Mouse (Mus musculus) stomach, embryonic 16.5 days (tissue): Measurements from ENCODE around the gene Olfr585. TPM values are rescaled to one million over a fixed set of nuclear protein-coding genes. Genes with fewer than 3 reads are reported as not detected.

ENCODE experiments used
- ATAC-seq: fragments of 200-750 bp; cut with Nextera tagmentation; 2 replicates; pipeline ENCODE4 v1.8.0; 2017; ENCODE audit warnings: moderate number of reproducible peaks, moderate TSS enrichment; ENCODE audit not compliant: insufficient read depth, low FRiP score
- H3K27ac ChIP-seq: fragments of 300-500 bp; sonication (generic); 2 replicates; pipeline ENCODE4 v1.5.1; 2014; ENCODE audit warnings: low read length
- H3K27me3 ChIP-seq: fragments of 300-500 bp; sonication (generic); 2 replicates; pipeline ENCODE4 v1.6.1; 2014; ENCODE audit warnings: low read length, control low read depth, mixed read lengths; ENCODE audit not compliant: control insufficient read depth, insufficient read depth
- H3K36me3 ChIP-seq: fragments of 300-500 bp; sonication (generic); 2 replicates; pipeline ENCODE4 v1.6.1; 2014; ENCODE audit warnings: low read length; ENCODE audit not compliant: control insufficient read depth, insufficient read depth
- H3K4me1 ChIP-seq: fragments of 300-500 bp; sonication (generic); 2 replicates; pipeline ENCODE4 v1.6.1; 2014; ENCODE audit warnings: low read length, control low read depth, mixed read lengths; ENCODE audit not compliant: control insufficient read depth, insufficient read depth
- H3K4me2 ChIP-seq: fragments of 300-500 bp; sonication (generic); 2 replicates; pipeline ENCODE4 v1.6.1; 2014; ENCODE audit warnings: low read depth, low read length, mixed read lengths
- H3K4me3 ChIP-seq: fragments of 300-500 bp; sonication (generic); replicated peaks from 2 replicates; pipeline ENCODE4 v1.5.1; 2014; ENCODE audit warnings: mild to moderate bottlenecking, low read length
- H3K9ac ChIP-seq: fragments of 300-500 bp; sonication (generic); 2 replicates; pipeline ENCODE4 v1.6.1; 2014; ENCODE audit warnings: low read length
- H3K9me3 ChIP-seq: fragments of 300-500 bp; sonication (generic); replicated peaks from 2 replicates; pipeline ENCODE4 v1.6.1; 2016; ENCODE audit warnings: low read length, control low read depth; ENCODE audit not compliant: control insufficient read depth
- WGBS: fragments of 180-500 bp; shearing (Covaris S2); extraction: QIAGEN DNeasy Blood & Tissue Kit; methylation state at CpG from one replicate; pipeline ENCODE4 v1.1.7; 2014; 5-methylcytosine and 5-hydroxymethylcytosine counted together
- polyA plus RNA-seq: library from polyadenylated mRNA; unstranded; fragments of >200 nt; fragmentation: Nextera tagmentation; extraction: Ambion mirVana; gene quantifications from 2 replicates; pipeline ENCODE4 v1.2.1, GENCODE M21; 2015

Gene Olfr585
- not detected in 2 replicates for polyA plus RNA-seq

DNA sequence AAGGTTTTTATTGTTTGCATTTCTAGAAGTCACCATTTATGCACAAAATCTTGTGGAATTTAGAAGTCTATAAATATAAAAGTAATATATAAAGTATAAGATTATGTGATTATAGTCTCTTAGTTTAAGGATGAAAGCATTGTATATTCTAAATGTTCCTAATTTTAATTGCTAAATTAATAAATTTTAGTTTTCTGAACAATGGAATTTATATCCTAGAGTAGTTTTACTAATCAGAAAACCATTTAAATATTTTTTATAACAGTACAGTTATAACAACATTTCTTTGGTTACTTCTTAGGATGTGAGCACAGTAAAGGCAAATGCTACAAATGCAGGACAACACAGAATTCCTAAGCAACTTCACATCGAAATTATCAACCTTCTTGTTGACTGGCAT lies at the start of gene Olfr585:
Gene Olfr585, plus strand, starts transcription at position 301 of the 400 bp plus-strand sequence.
- no peaks in the 10 kb centered on the region for H3K4me1 ChIP-seq
- 88% methylated on average over 1 of the region's 1 CpGs for WGBS
- ATAC-seq = no peak
- H3K4me3 ChIP-seq = no peak within 1 kb of the TSS
- H3K4me2 ChIP-seq = no peak within 1 kb of the TSS
- H3K36me3 ChIP-seq = no peaks in the 10 kb centered on the region
- H3K9me3 ChIP-seq = no peaks in the 10 kb centered on the region
- no peak within 1 kb of the TSS for H3K27ac ChIP-seq
- H3K27me3 ChIP-seq = no peaks in the 10 kb centered on the region
- no peak within 1 kb of the TSS for H3K9ac ChIP-seq

- no peak for ATAC-seq
- 78% methylated on average over 1 of the region's 1 CpGs for WGBS
- H3K4me3 ChIP-seq = no peak within 1 kb of the TSS
- H3K9ac ChIP-seq = no peak within 1 kb of the TSS
- no peaks in the 10 kb centered on the region for H3K4me1 ChIP-seq
- no peaks in the 10 kb centered on the region for H3K36me3 ChIP-seq
- no peaks in the 10 kb centered on the region for H3K27me3 ChIP-seq
- H3K9me3 ChIP-seq = no peaks in the 10 kb centered on the region
- no peak within 1 kb of the TSS for H3K27ac ChIP-seq
- H3K4me2 ChIP-seq = no peak within 1 kb of the TSS
Observed at GRCm38 (mm10) chr7:103051000-103051399, 46.5 kb upstream of the Olfr585 start, which contains the start of gene Olfr583. Gene Olfr583 (plus strand): TSS chr7:103051300.

- WGBS = 70% methylated on average over 1 of the region's 1 CpGs
Observed at GRCm38 (mm10) chr7:103081585-103081984, 15.9 kb upstream of the Olfr585 start, which contains the start of gene Olfr584. Gene Olfr584 (plus strand): TSS chr7:103081885.

GRCm38 (mm10) chr7:103119406-103119805 lies 21.9 kb downstream of the Olfr585 start:
- Histone ChIP-seq H3K4me3 (no peak overlapping the region), H3K4me2 (no peak overlapping the region), H3K9ac (no peak overlapping the region), H3K36me3 (no peaks in the 10 kb centered on the region), H3K27ac (no peak overlapping the region), H3K27me3 (no peaks in the 10 kb centered on the region), H3K4me1 (no peaks in the 10 kb centered on the region), H3K9me3 (no peaks in the 10 kb centered on the region)
- ATAC-seq = no peak
- WGBS = 39% methylated on average over 3 of the region's 3 CpGs

More at GRCm38 (mm10) chr7:103081585-103081984, 15.9 kb upstream of the Olfr585 start, which contains the start of gene Olfr584:
- ATAC-seq = no peak
- Histone ChIP-seq H3K4me2 (no peak within 1 kb of the TSS), H3K4me1 (no peaks in the 10 kb centered on the region), H3K27ac (no peak within 1 kb of the TSS), H3K27me3 (no peaks in the 10 kb centered on the region), H3K36me3 (no peaks in the 10 kb centered on the region), H3K9me3 (no peaks in the 10 kb centered on the region), H3K9ac (no peak within 1 kb of the TSS), H3K4me3 (no peak within 1 kb of the TSS)

GRCm38 (mm10) chr7:103125538-103125937 lies 28.0 kb downstream of the Olfr585 start, which contains the start of gene Olfr586:
Gene Olfr586 (minus strand): TSS chr7:103125638.
- ATAC-seq = no peak
- Histone ChIP-seq H3K9me3 (no peaks in the 10 kb centered on the region), H3K4me3 (no peak within 1 kb of the TSS), H3K4me1 (no peaks in the 10 kb centered on the region), H3K27me3 (no peaks in the 10 kb centered on the region), H3K4me2 (no peak within 1 kb of the TSS), H3K36me3 (no peaks in the 10 kb centered on the region), H3K27ac (no peak within 1 kb of the TSS), H3K9ac (no peak within 1 kb of the TSS)
- WGBS = 84% methylated on average over 3 of the region's 3 CpGs

DNA sequence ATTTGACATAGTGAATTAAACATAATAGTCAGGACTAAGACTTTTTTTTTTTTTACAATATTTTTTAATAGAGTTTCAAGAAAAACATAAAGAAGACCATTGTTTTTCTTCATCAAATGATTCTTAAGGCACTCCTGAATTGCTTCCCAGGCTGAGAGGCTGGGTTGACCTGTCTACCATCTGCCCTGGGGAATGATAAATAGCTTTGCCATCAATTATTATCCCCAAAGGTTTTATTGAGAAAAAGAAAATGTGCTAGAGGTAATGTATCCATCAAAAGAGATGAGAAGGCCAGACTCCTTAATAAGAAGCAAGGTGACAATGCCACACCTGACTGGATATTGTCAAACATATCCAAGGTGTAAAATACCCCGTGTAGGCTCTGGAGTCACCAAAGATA lies 43.1 kb downstream of the Olfr585 start, which contains the start of gene Olfr588-ps1:
Gene Olfr588-ps1, plus strand, starts transcription at position 301 of the 400 bp plus-strand sequence.
- Histone ChIP-seq H3K4me1 (no peaks in the 10 kb centered on the region), H3K4me2 (no peak within 1 kb of the TSS), H3K9ac (no peak within 1 kb of the TSS), H3K36me3 (no peaks in the 10 kb centered on the region), H3K9me3 (no peaks in the 10 kb centered on the region), H3K4me3 (no peak within 1 kb of the TSS), H3K27ac (no peak within 1 kb of the TSS), H3K27me3 (no peaks in the 10 kb centered on the region)
- no peak for ATAC-seq
- 82% methylated on average over 1 of the region's 1 CpGs for WGBS

Other genes starting within 250 kb of the Olfr585 start
- not detected in 2 replicates for gene Olfr566, start 239.0 kb upstream of the Olfr585 start, polyA plus RNA-seq
- gene Olfr568, start 220.6 kb upstream of the Olfr585 start, polyA plus RNA-seq = not detected in 2 replicates
- gene Olfr569, start 206.8 kb upstream of the Olfr585 start, polyA plus RNA-seq = not detected in 2 replicates
- gene Olfr570, start 203.1 kb upstream of the Olfr585 start, polyA plus RNA-seq = not detected in 2 replicates
- gene Olfr571, start 180.2 kb upstream of the Olfr585 start, polyA plus RNA-seq = not detected in 2 replicates
- not detected in 2 replicates for gene Olfr572, start 173.3 kb upstream of the Olfr585 start, polyA plus RNA-seq
- gene Olfr573-ps1, start 155.1 kb upstream of the Olfr585 start, polyA plus RNA-seq = not detected in 2 replicates
- not detected in 2 replicates for gene Olfr574, start 149.3 kb upstream of the Olfr585 start, polyA plus RNA-seq
- not detected in 2 replicates for gene Olfr575, start 138.9 kb upstream of the Olfr585 start, polyA plus RNA-seq
- gene Olfr576, start 135.1 kb upstream of the Olfr585 start, polyA plus RNA-seq = not detected in 2 replicates
- not detected in 2 replicates for gene Olfr577, start 121.8 kb upstream of the Olfr585 start, polyA plus RNA-seq
- gene Olfr578, start 108.4 kb upstream of the Olfr585 start, polyA plus RNA-seq = not detected in 2 replicates
- not detected in 2 replicates for gene Olfr582, start 59.7 kb upstream of the Olfr585 start, polyA plus RNA-seq
- not detected in 2 replicates for gene Olfr583, start 46.4 kb upstream of the Olfr585 start, polyA plus RNA-seq
- gene Olfr584, start 15.8 kb upstream of the Olfr585 start, polyA plus RNA-seq = not detected in 2 replicates
- gene Olfr586, start 27.9 kb downstream of the Olfr585 start, polyA plus RNA-seq = not detected in 2 replicates
- gene Olfr588-ps1, start 43.2 kb downstream of the Olfr585 start, polyA plus RNA-seq = not detected in 2 replicates
- not detected in 2 replicates for gene Olfr589, start 58.6 kb downstream of the Olfr585 start, polyA plus RNA-seq
- not detected in 2 replicates for gene Olfr591, start 80.6 kb downstream of the Olfr585 start, polyA plus RNA-seq
- gene Olfr592, start 87.1 kb downstream of the Olfr585 start, polyA plus RNA-seq = not detected in 2 replicates
- gene Olfr593, start 114.1 kb downstream of the Olfr585 start, polyA plus RNA-seq = not detected in 2 replicates
- gene Olfr594, start 119.3 kb downstream of the Olfr585 start, polyA plus RNA-seq = not detected in 2 replicates
- gene Usp17ld, start 154.8 kb downstream of the Olfr585 start, polyA plus RNA-seq = not detected in 2 replicates
- not detected in 2 replicates for gene Olfr596, start 207.9 kb downstream of the Olfr585 start, polyA plus RNA-seq
- not detected in 2 replicates for gene Olfr597, start 218.6 kb downstream of the Olfr585 start, polyA plus RNA-seq
- gene Olfr598, start 225.8 kb downstream of the Olfr585 start, polyA plus RNA-seq = not detected in 2 replicates
- gene Olfr599, start 238.2 kb downstream of the Olfr585 start, polyA plus RNA-seq = not detected in 2 replicates